Mouse (Mus musculus) liver, adult 10 weeks (tissue): ENCODE results near the gene Polr2m. TPM values are rescaled to one million over a fixed set of nuclear protein-coding genes. Genes with fewer than 3 reads are reported as not detected.

ENCODE experiments used
- polyA plus RNA-seq: library from polyadenylated mRNA; stranded (reverse); fragments of 350-450 nt; fragmentation: Illumina TruSeq; extraction: RNeasy Lipid Tissue Mini Kit (QIAGEN cat#74804); gene quantifications from one replicate; pipeline ENCODE4 v1.2.3, GENCODE M21; 2014; ENCODE audit warnings: low read depth, low replicate concordance

The Polr2m gene
- 74.4 TPM for polyA plus RNA-seq

DNA sequence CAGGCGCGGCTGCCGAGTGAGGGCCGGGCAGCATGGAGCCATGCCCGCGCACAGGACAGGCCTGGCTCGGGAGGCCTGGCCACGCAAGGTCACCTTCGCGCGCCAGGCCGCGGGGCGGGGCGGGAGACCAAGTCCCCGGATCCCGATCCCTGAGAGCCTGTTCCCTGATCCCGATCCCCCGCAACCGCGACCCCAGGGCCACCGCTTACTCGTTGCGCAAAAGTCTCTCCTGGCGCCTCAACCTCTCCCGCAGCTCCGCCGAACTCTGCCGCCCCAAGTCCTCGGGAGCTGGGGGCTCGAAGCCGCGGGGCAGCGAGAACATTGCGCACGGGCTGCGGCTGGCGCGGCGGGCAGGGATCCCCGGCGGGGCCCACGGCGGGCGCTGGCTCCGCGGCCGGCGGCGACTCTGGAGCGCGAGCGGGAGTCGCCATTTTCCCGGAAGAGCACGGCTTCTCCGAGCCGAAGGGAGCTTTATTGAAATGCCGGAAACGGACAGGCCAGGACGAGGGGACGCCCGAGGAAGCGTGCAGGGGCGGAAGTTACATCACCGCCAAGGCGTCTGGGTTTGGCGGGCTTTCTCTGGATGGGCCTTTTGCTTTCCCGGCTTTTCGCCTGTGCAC lies at the start of gene Polr2m:
Gene Polr2m, minus strand, starts transcription at position 461 of the 620 bp plus-strand sequence.

Other genes starting within 250 kb of the Polr2m start
- 1.2 TPM for gene Myzap, start 106.4 kb upstream of the Polr2m start, polyA plus RNA-seq